In genomic region chr6:115006065-115006464, GRCm38 (mm10) we compare ENCODE assay signal across 20 mouse cellular contexts. TPM values are rescaled to one million over a fixed set of nuclear protein-coding genes. Genes with fewer than 3 reads are reported as not detected.
DNase-seq lines count a peak whose midpoint lies in the region; ATAC-seq and TF ChIP-seq lines count a peak whose summit lies in the region.
"Had no signal": no experiment of that assay in that cellular context is flagged by ENCODE, and none has a peak within 500 bp of the region (broad histone marks: within the 10 kb centered on the region; RNA-seq: fewer than 3 reads in every experiment).

No protein-coding gene starts in this region.

- no peaks in the 10 kb centered on the region for H3K79me2 ChIP-seq in CH12.LX (replicated peaks; ENCODE audit: control insufficient read depth, extremely low read depth, insufficient read depth, poor library complexity, severe bottlenecking)

- peak; percentile 85 for TF ChIP-seq EP300 in CH12.LX (IDR thresholded peaks at IDR 0.05; ENCODE audit: low read length)

- TF ChIP-seq CTCF in cerebellum, adult 2 months (IDR thresholded peaks at IDR 0.05; ENCODE audit: borderline replicate concordance, insufficient read depth, low read depth, low read length): no peak
- no peak for TF ChIP-seq CTCF in layer of hippocampus, adult 2 months (conservative IDR thresholded peaks at IDR 0.05)
- TF ChIP-seq CTCF in CH12.LX (conservative IDR thresholded peaks at IDR 0.05 in 1 of 2, IDR thresholded peaks at IDR 0.05 in 1 of 2; ENCODE audit: low read depth in 2 of 2, low read length in 2 of 2): no peak

- H3K4me1 ChIP-seq in cerebellum, adult 2 months (ENCODE audit: control insufficient read depth, insufficient read depth, low read length): peaks cover 16% of the 10 kb centered on the region
- H3K4me1 ChIP-seq in CH12.LX (ENCODE audit: control insufficient read depth in 1 of 2, insufficient read depth in 2 of 2): peaks cover 42 to 87% of the 10 kb centered on the region in 2 experiments
- H3K4me1 ChIP-seq in heart, embryonic 11.5 days (ENCODE audit: control insufficient read depth, insufficient read depth, low read length): peaks cover 9% of the 10 kb centered on the region

- H3K4me3 ChIP-seq in cerebellum, adult 2 months (replicated peaks; ENCODE audit: insufficient read depth, low read depth, low read length): no peak overlapping the region
- no peak overlapping the region for H3K4me3 ChIP-seq in layer of hippocampus, adult 2 months
- H3K4me3 ChIP-seq in CH12.LX (replicated peaks in 1 of 3; ENCODE audit: low read depth in 2 of 3, low read length in 2 of 3, poor library complexity in 1 of 3): no peak overlapping the region
- H3K4me3 ChIP-seq in heart, embryonic 11.5 days (ENCODE audit: low read depth, low read length): no peak overlapping the region
- H3K4me3 ChIP-seq: forebrain, embryonic 10.5 days; forebrain, embryonic 13.5 days; heart, adult 2 months; heart, embryonic 10.5 days; hindbrain, embryonic 10.5 days; hindbrain, embryonic 13.5 days; intestine, embryonic 15.5 days had no signal

- no peak for TF ChIP-seq POLR2A in cerebellum, adult 2 months (IDR thresholded peaks at IDR 0.05; ENCODE audit: borderline replicate concordance, insufficient read depth, low read length)
- TF ChIP-seq POLR2A in CH12.LX (IDR thresholded peaks at IDR 0.05; ENCODE audit: low read depth, low read length): no peak

- no peaks in the 10 kb centered on the region for H3K9me3 ChIP-seq in CH12.LX (replicated peaks; ENCODE audit: low read length)
- no peaks in the 10 kb centered on the region for H3K9me3 ChIP-seq in heart, embryonic 11.5 days (replicated peaks; ENCODE audit: control insufficient read depth, low read length)
- H3K9me3 ChIP-seq: forebrain, embryonic 10.5 days; forebrain, embryonic 13.5 days; G1E; heart, embryonic 10.5 days; hindbrain, embryonic 10.5 days; hindbrain, embryonic 13.5 days; intestine, embryonic 15.5 days had no signal

- no peak overlapping the region for H3K27ac ChIP-seq in cerebellum, adult 2 months (ENCODE audit: insufficient read depth, low read length)
- peak overlapping the region; percentile 91 for H3K27ac ChIP-seq in layer of hippocampus, adult 2 months
- H3K27ac ChIP-seq in CH12.LX (ENCODE audit: insufficient read depth, low read depth): peak overlapping the region; percentile 93
- no peak overlapping the region for H3K27ac ChIP-seq in heart, embryonic 11.5 days (ENCODE audit: low read depth, low read length)
- H3K27ac ChIP-seq: forebrain, embryonic 13.5 days; heart, adult 2 months; heart, embryonic 10.5 days; hindbrain, embryonic 10.5 days; hindbrain, embryonic 13.5 days; intestine, embryonic 15.5 days had no signal

- no peak for TF ChIP-seq RAD21 in CH12.LX (IDR thresholded peaks at IDR 0.05; ENCODE audit: low read depth, low read length)

- dilution Hi-C loops in CH12.LX (cut with MboI; ENCODE audit: extremely low pct_ligation_motif_present, extremely low pct_unique_long_range_greater_than_20kb, low sequenced_read_pairs): no loop called here

- H3K4me2 ChIP-seq in CH12.LX (ENCODE audit: insufficient read depth, low read depth, poor library complexity, severe bottlenecking): peak overlapping the region; percentile 52
- H3K4me2 ChIP-seq in heart, embryonic 11.5 days: no peak overlapping the region
- H3K4me2 ChIP-seq: forebrain, embryonic 13.5 days; hindbrain, embryonic 13.5 days; intestine, embryonic 15.5 days had no signal

- DNase-seq in cerebellum, adult 11-12 months: peak; percentile 23
- DNase-seq in cerebellum, adult 2 months: no peak
- DNase-seq in layer of hippocampus, adult 2 months (ENCODE audit: low spot score in 2 of 2): no peak
- DNase-seq in layer of hippocampus, postnatal 14 days (ENCODE audit: low spot score in 2 of 2): no peak
- no peak for DNase-seq in CH12.LX (ENCODE audit: extremely low read depth)
- no peak for DNase-seq in adrenal gland, adult (ENCODE audit: inconsistent age in 2 of 2, low spot score in 1 of 2)
- DNase-seq: heart, adult 2 months; heart, postnatal 36 days had no signal

- WGBS in cerebellum, adult 2 months: 68% methylated on average over 3 of the region's 3 CpGs
- 77% methylated on average over 3 of the region's 3 CpGs for WGBS in heart, embryonic 11.5 days (ENCODE audit: insufficient replicate concordance)

- ATAC-seq in megakaryocyte, adult 5-6 weeks (ENCODE audit: poor library complexity, severe bottlenecking): peak; percentile 41
- no peak for ATAC-seq in heart, embryonic 11.5 days (replicated peaks; ENCODE audit: insufficient number of reproducible peaks, low FRiP score, low TSS enrichment)
- ATAC-seq: forebrain, embryonic 13.5 days; forebrain, embryonic 16.5 days; hindbrain, embryonic 16.5 days had no signal

- peaks cover 9 to 52% of the 10 kb centered on the region in 2 experiments for H3K36me3 ChIP-seq in CH12.LX (replicated peaks in 1 of 2; ENCODE audit: control insufficient read depth in 1 of 2, insufficient read depth in 1 of 2, low read length in 1 of 2)
- peaks cover 6% of the 10 kb centered on the region; the same call in 1 of the 2 replicates for H3K36me3 ChIP-seq in heart, embryonic 11.5 days (ENCODE audit: control insufficient read depth, insufficient read depth, low read length)

- H3K9ac ChIP-seq in CH12.LX (ENCODE audit: insufficient read depth, low read depth): peak overlapping the region; percentile 20
- H3K9ac ChIP-seq in heart, embryonic 11.5 days (ENCODE audit: low read depth, low read length): no peak overlapping the region
- H3K9ac ChIP-seq: intestine, embryonic 15.5 days had no signal

- no peaks in the 10 kb centered on the region for H3K27me3 ChIP-seq in cerebellum, adult 2 months (ENCODE audit: control insufficient read depth, insufficient read depth, low read length)
- no peaks in the 10 kb centered on the region for H3K27me3 ChIP-seq in CH12.LX (replicated peaks)
- H3K27me3 ChIP-seq in heart, embryonic 11.5 days (ENCODE audit: control insufficient read depth, insufficient read depth, low read length): no peaks in the 10 kb centered on the region
- H3K27me3 ChIP-seq: forebrain, embryonic 13.5 days; hindbrain, embryonic 13.5 days; intestine, embryonic 15.5 days; Patski had no signal

- in situ Hi-C loops in CH12.LX (cut with MboI; ENCODE audit: low pct_ligation_motif_present, low pct_unique_long_range_greater_than_20kb, low sequenced_read_pairs): no loop called here

TF ChIP-seq in CH12.LX, 34 proteins besides CTCF, POLR2A, EP300 and RAD21 (continues in another document):
- no peak for TF ChIP-seq ZKSCAN1 (IDR thresholded peaks at IDR 0.05; ENCODE audit: borderline replicate concordance, low read depth, low read length)
- peak; percentile 23; the same call in 1 of the 2 replicates for TF ChIP-seq MYC (IDR thresholded peaks at IDR 0.05; ENCODE audit: low read depth, low read length)
- peak; percentile 87 for TF ChIP-seq TCF12 (IDR thresholded peaks at IDR 0.05; ENCODE audit: low read depth, low read length)
- no peak for TF ChIP-seq ZC3H11A (IDR thresholded peaks at IDR 0.05; ENCODE audit: low read depth, low read length)
- TF ChIP-seq MAFK (IDR thresholded peaks at IDR 0.05; ENCODE audit: insufficient replicate concordance, low read length): 0 out of 2 replicates have a peak, but pooled peaks have one; percentile 19
- TF ChIP-seq PAX5 (IDR thresholded peaks at IDR 0.05; ENCODE audit: low read length): no peak
- TF ChIP-seq ZMIZ1 (IDR thresholded peaks at IDR 0.05; ENCODE audit: low read depth, low read length): no peak
- 0 out of 2 replicates have a peak, but pooled peaks have one; percentile 9 for TF ChIP-seq TBP (conservative IDR thresholded peaks at IDR 0.05; ENCODE audit: low read depth, low read length)
- no peak for TF ChIP-seq E2F4 (IDR thresholded peaks at IDR 0.05; ENCODE audit: insufficient replicate concordance, low read depth, low read length)
- peak; percentile 54; the same call in 1 of the 2 replicates for TF ChIP-seq MAZ (IDR thresholded peaks at IDR 0.05; ENCODE audit: low read depth, low read length)
- TF ChIP-seq POLR2AphosphoS2 (IDR thresholded peaks at IDR 0.05; ENCODE audit: low read depth, low read length): no peak
- TF ChIP-seq JUND (conservative IDR thresholded peaks at IDR 0.05; ENCODE audit: low read depth, low read length): no peak
- TF ChIP-seq USF2 (conservative IDR thresholded peaks at IDR 0.05; ENCODE audit: low read depth, low read length): no peak
- peak; percentile 84 for TF ChIP-seq BHLHE40 (IDR thresholded peaks at IDR 0.05; ENCODE audit: low read depth, low read length)
- no peak for TF ChIP-seq KAT2A (IDR thresholded peaks at IDR 0.05; ENCODE audit: insufficient replicate concordance, low read length)
- no peak for TF ChIP-seq NELFE (IDR thresholded peaks at IDR 0.05; ENCODE audit: low read depth, low read length)
- peak; percentile 43; the same call in 1 of the 2 replicates for TF ChIP-seq MAX (IDR thresholded peaks at IDR 0.05; ENCODE audit: low read length)
- TF ChIP-seq ETS1 (conservative IDR thresholded peaks at IDR 0.05; ENCODE audit: low read depth, low read length): peak; percentile 65
- TF ChIP-seq CHD2 (IDR thresholded peaks at IDR 0.05; ENCODE audit: low read length): peak; percentile 71; the same call in 1 of the 2 replicates
- TF ChIP-seq SIN3A (IDR thresholded peaks at IDR 0.05; ENCODE audit: low read length): peak; percentile 30; the same call in 1 of the 2 replicates
- TF ChIP-seq GABPA (IDR thresholded peaks at IDR 0.05; ENCODE audit: insufficient replicate concordance, low read depth, low read length): no peak

RNA-seq across cellular contexts. Expression of gene Tamm41, which starts 31.6 kb away (rescaled TPM):
- 28.5 and 32.4 TPM in 2 replicates for polyA plus RNA-seq in cerebellum, adult 2 months (2012; rRNA removed)
- total RNA-seq in layer of hippocampus, adult 2 months (2021): 10 to 100 TPM; 18.6 to 20.9 TPM
- total RNA-seq in layer of hippocampus, postnatal 14 days (2021): 10 to 100 TPM; 19.9 to 21.2 TPM
- total RNA-seq in CH12.LX (2012; rRNA removed): 29.3 and 43.3 TPM in 2 replicates
- total RNA-seq in CH12.LX (2014; rRNA removed): 39.8 and 40.5 TPM in 2 replicates
- polyA plus RNA-seq in CH12.LX (2012; ENCODE audit: insufficient read length, low read depth): 40.4 and 41.1 TPM in 2 replicates
- 22.9 and 24.9 TPM in 2 replicates for total RNA-seq in megakaryocyte, adult 5-6 weeks (2015)
- 29.5 and 31.2 TPM in 2 replicates for total RNA-seq in megakaryocyte, adult 5-6 weeks (2017)
- polyA plus RNA-seq in heart, embryonic 11.5 days (2014; fragmentation: Nextera tagmentation; extraction: Ambion mirVana): 40.9 and 45.0 TPM in 2 replicates

RNA-seq across cellular contexts. Expression of gene Vgll4, which starts 36.3 kb away (rescaled TPM):
- 22.3 and 23.9 TPM in 2 replicates for polyA plus RNA-seq in cerebellum, adult 2 months (2012; rRNA removed)
- 10 to 100 TPM; 44.2 to 44.8 TPM for total RNA-seq in layer of hippocampus, adult 2 months (2021)
- total RNA-seq in layer of hippocampus, postnatal 14 days (2021): 10 to 100 TPM; 33.3 to 36.2 TPM
- total RNA-seq in CH12.LX (2012; rRNA removed): 73.7 and 85.1 TPM in 2 replicates
- 29.3 and 34.6 TPM in 2 replicates for total RNA-seq in CH12.LX (2014; rRNA removed)
- polyA plus RNA-seq in CH12.LX (2012; ENCODE audit: insufficient read length, low read depth): 32.4 and 37.3 TPM in 2 replicates
- 9.4 and 9.7 TPM in 2 replicates for total RNA-seq in megakaryocyte, adult 5-6 weeks (2015)
- 26.4 and 29.7 TPM in 2 replicates for total RNA-seq in megakaryocyte, adult 5-6 weeks (2017)
- 49.1 and 51.6 TPM in 2 replicates for polyA plus RNA-seq in heart, embryonic 11.5 days (2014; fragmentation: Nextera tagmentation; extraction: Ambion mirVana)

Comparison
In these comparisons a context has a peak if more than half of its experiments do, and no peak if none do; other contexts are left out.
1. H3K27ac ChIP-seq: peak in layer of hippocampus, adult 2 months (single experiment) and CH12.LX (single experiment); none in cerebellum, adult 2 months (single experiment) and heart, embryonic 11.5 days (single experiment).